Mouse (Mus musculus): ENCODE measurements around the gene Plk5. TPM values are rescaled to one million over a fixed set of nuclear protein-coding genes. Genes with fewer than 3 reads are reported as not detected.

Gene Plk5
- total and polyA plus RNA-seq, 2 experiments from 2014 or later: 7.4 to 12.9 TPM

DNA sequence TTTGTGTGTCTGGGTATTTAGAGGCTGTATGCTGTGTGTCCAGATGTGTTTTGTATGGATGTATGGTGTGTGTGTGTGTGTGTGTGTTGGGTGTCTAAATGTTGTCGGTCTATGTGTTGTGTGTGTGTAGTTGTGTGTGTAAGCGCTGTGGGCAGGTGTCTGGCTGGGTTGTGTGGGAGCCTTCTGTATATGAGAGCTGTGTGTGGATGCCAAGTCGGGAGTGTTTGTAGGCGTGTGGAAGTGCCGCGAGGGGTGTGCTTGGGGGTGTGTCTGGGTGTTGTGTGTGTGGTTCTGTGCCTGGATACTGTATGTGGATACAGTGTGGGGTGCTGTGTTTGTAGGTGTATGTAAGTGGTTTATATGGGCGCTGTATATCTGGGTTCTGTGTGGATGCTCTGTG, 1.1 kb downstream of the Plk5 start:
- 32% methylated on average over 7 of the region's 7 CpGs for WGBS
- Histone ChIP-seq H3K9ac (no peak overlapping the region), H3K4me3 (ENCODE audit: low read depth, low read length) (peak overlapping the region; percentile 40), H3K27ac (ENCODE audit: low read depth, low read length) (no peak overlapping the region), H3K36me3 (ENCODE audit: insufficient read depth) (no peaks in the 10 kb centered on the region), H3K27me3 (ENCODE audit: insufficient read depth, low read length) (peaks cover 49% of the 10 kb centered on the region), H3K4me1 (ENCODE audit: insufficient read depth) (no peaks in the 10 kb centered on the region), H3K4me2 (ENCODE audit: low read depth) (peak overlapping the region; percentile 71), H3K9me3 (ENCODE audit: low read length) (no peaks in the 10 kb centered on the region)
- DNase-seq (no peak), ATAC-seq (peak; percentile 16; the same call in 1 of the 2 replicates)
- TF ChIP-seq CTCF (IDR thresholded peaks at IDR 0.05; ENCODE audit: low read depth): no peak

DNA sequence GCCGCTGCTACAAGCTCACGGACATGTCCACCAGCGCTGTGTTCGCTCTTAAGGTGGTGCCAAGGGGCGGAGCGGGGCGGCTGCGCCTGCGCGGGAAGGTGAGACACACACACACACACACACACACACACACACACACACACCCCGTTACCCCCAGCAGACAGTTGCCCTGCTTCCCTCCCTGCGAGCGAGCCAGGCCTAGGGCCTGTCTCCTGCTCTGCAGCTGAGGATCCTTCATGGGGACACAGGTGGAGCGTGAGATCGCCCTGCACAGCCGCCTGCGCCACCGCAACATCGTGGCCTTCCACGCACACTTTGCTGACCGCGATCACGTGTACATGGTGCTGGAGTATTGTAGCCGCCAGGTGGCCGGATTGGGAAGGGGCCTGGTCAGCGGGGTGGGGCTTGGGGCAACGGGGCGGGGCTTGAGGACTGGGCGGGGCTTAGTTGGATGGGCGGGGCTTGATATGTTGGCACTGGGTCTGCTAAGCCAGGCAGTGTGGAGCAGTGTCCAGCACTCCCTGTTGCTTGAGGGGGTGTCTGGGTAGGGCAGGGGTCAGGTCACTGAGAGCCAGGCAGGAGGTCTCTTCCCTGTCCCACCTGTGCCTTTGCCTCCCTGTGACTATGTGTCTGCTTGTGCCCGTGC, 1.9 kb downstream of the Plk5 start:
- Histone ChIP-seq H3K4me1 (ENCODE audit: insufficient read depth) (no peaks in the 10 kb centered on the region), H3K9ac (peak overlapping the region; percentile 43; the same call in 1 of the 2 replicates), H3K4me3 (ENCODE audit: low read depth, low read length) (peak overlapping the region; percentile 32), H3K9me3 (ENCODE audit: low read length) (no peaks in the 10 kb centered on the region), H3K4me2 (ENCODE audit: low read depth) (peak overlapping the region; percentile 71), H3K36me3 (ENCODE audit: insufficient read depth) (no peaks in the 10 kb centered on the region), H3K27ac (ENCODE audit: low read depth, low read length) (no peak overlapping the region), H3K27me3 (ENCODE audit: insufficient read depth, low read length) (peaks cover 42% of the 10 kb centered on the region)
- 6% methylated on average over 29 of the region's 31 CpGs for WGBS
- peak; percentile 58 for ATAC-seq
- DNase-seq: peak; percentile 63
- peak; percentile 40; the same call in 1 of the 2 replicates for TF ChIP-seq CTCF (IDR thresholded peaks at IDR 0.05; ENCODE audit: low read depth)

DNA sequence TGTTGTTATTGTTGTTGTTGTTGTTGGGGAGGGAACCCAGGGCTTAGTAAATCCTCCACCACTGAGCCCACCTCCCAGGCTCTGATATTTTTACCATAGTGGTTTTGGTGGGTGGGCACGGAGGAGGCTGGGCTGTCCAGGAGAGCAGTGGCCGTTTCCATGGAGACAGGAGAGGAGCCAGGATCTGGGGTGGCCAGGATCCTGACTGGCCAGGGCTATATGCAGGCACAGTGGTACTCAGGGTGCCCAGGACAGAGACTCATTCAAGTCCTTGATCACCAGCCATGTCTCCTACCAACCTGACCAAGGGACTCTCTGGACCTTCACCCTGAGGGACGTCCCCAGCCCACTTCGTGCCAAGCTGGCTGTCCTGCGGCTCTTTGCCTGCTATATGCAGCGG, 7.5 kb downstream of the Plk5 start:
- WGBS: 28% methylated on average over 6 of the region's 6 CpGs
- ATAC-seq: 0 out of 2 replicates have a peak, but pooled peaks have one; percentile 27
- no peak for TF ChIP-seq CTCF (IDR thresholded peaks at IDR 0.05; ENCODE audit: low read depth)

DNA sequence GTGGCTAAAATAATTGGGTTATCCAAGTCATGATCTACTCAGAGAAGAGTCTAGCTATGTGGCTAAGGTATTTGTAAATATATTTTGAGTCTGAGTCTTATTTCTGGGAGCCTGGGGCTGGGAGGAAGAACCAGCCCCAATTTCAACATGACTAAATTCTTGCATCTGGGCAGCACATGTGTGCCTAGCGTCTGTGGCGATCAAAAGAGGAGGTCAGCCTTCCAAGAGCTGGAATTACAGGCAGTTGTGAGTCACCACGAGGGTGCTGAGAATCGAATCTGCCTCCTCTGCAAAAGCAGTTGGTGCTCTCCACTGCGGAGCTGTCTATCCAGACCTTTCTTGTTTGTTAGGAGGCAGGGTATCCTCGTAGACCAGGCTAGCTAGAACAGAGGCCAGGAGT, 9.5 kb downstream of the Plk5 start:
- H3K27me3 ChIP-seq (ENCODE audit: insufficient read depth, low read length): peaks cover 3% of the 10 kb centered on the region; the same call in 1 of the 2 replicates
- TF ChIP-seq CTCF (IDR thresholded peaks at IDR 0.05; ENCODE audit: low read depth): no peak
- H3K36me3 ChIP-seq (ENCODE audit: insufficient read depth): no peaks in the 10 kb centered on the region
- no peak overlapping the region for H3K4me3 ChIP-seq (ENCODE audit: low read depth, low read length)
- DNase-seq (no peak), ATAC-seq (no peak)
- no peak overlapping the region for H3K4me2 ChIP-seq (ENCODE audit: low read depth)
- no peak overlapping the region for H3K27ac ChIP-seq (ENCODE audit: low read depth, low read length)
- WGBS: 73% methylated on average over 6 of the region's 6 CpGs
- no peaks in the 10 kb centered on the region for H3K9me3 ChIP-seq (ENCODE audit: low read length)
- H3K9ac ChIP-seq: no peak overlapping the region
- no peaks in the 10 kb centered on the region for H3K4me1 ChIP-seq (ENCODE audit: insufficient read depth)

More for the DNA sequence above, 7.5 kb downstream of the Plk5 start:
- no peaks in the 10 kb centered on the region for H3K4me1 ChIP-seq (ENCODE audit: insufficient read depth)
- no peaks in the 10 kb centered on the region for H3K9me3 ChIP-seq (ENCODE audit: low read length)
- H3K27me3 ChIP-seq (ENCODE audit: insufficient read depth, low read length): peaks cover 6% of the 10 kb centered on the region
- no peak overlapping the region for H3K9ac ChIP-seq
- H3K36me3 ChIP-seq (ENCODE audit: insufficient read depth): no peaks in the 10 kb centered on the region
- H3K4me2 ChIP-seq (ENCODE audit: low read depth): no peak overlapping the region
- no peak overlapping the region for H3K27ac ChIP-seq (ENCODE audit: low read depth, low read length)
- no peak for DNase-seq
- no peak overlapping the region for H3K4me3 ChIP-seq (ENCODE audit: low read depth, low read length)

DNA sequence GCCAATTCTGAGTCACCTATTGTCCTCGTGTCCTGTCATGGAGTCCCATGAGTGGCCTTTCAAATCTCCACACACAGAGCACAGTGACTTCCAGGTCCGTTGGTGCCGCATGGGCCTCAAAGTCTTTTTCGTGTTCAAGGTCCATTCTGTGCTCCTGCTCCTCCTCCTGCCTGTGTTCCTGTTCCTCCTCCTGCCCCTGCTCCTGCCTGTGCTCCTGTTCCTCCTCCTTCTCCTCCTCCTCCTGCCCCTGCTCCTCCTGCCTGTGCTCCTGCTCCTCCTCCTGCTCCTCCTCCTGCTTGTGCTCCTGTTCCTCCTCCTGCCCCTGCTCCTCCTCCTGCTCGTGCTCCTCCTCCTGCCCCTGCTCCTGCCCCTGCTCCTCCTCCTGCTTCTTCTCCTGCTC, 11.7 kb downstream of the Plk5 start:
- ATAC-seq: no peak
- TF ChIP-seq CTCF (IDR thresholded peaks at IDR 0.05; ENCODE audit: low read depth): no peak
- WGBS: 62% methylated on average over 5 of the region's 5 CpGs

DNA sequence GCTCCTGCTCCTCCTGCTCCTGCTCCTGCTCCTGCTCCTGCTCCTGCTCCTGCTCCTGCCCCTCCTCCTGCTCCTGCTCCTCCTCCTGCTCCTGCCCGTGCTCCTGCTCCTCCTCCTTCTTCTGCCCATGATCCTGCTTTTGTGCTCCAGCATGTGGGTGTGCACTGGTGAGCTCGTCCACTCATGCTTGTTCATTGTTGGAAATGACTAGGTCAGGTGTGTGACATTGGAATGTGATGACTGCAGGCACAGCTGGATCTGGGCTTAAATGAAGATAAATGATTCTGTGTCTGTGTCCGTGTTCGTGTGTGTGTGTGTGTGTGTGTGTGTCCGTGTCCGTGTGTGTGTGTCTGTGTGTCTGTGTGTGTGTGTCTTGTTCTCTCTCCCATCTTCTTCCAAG, 12.1 kb downstream of the Plk5 start:
- no peaks in the 10 kb centered on the region for H3K9me3 ChIP-seq (ENCODE audit: low read length)
- H3K36me3 ChIP-seq (ENCODE audit: insufficient read depth): no peaks in the 10 kb centered on the region
- no peak for TF ChIP-seq CTCF (IDR thresholded peaks at IDR 0.05; ENCODE audit: low read depth)
- ATAC-seq (no peak), DNase-seq (no peak)
- 93% methylated on average over 6 of the region's 6 CpGs for WGBS
- no peak overlapping the region for H3K27ac ChIP-seq (ENCODE audit: low read depth, low read length)
- peaks cover 3% of the 10 kb centered on the region; the same call in 1 of the 2 replicates for H3K27me3 ChIP-seq (ENCODE audit: insufficient read depth, low read length)
- H3K9ac ChIP-seq: no peak overlapping the region
- H3K4me2 ChIP-seq (ENCODE audit: low read depth): no peak overlapping the region
- H3K4me3 ChIP-seq (ENCODE audit: low read depth, low read length): no peak overlapping the region
- H3K4me1 ChIP-seq (ENCODE audit: insufficient read depth): no peaks in the 10 kb centered on the region

More for the DNA sequence above, 11.7 kb downstream of the Plk5 start:
- no peak for DNase-seq
- Histone ChIP-seq H3K27ac (ENCODE audit: low read depth, low read length) (no peak overlapping the region), H3K4me3 (ENCODE audit: low read depth, low read length) (no peak overlapping the region), H3K4me1 (ENCODE audit: insufficient read depth) (no peaks in the 10 kb centered on the region), H3K27me3 (ENCODE audit: insufficient read depth, low read length) (peaks cover 3% of the 10 kb centered on the region; the same call in 1 of the 2 replicates), H3K9me3 (ENCODE audit: low read length) (no peaks in the 10 kb centered on the region), H3K9ac (no peak overlapping the region), H3K4me2 (ENCODE audit: low read depth) (no peak overlapping the region), H3K36me3 (ENCODE audit: insufficient read depth) (no peaks in the 10 kb centered on the region)

DNA sequence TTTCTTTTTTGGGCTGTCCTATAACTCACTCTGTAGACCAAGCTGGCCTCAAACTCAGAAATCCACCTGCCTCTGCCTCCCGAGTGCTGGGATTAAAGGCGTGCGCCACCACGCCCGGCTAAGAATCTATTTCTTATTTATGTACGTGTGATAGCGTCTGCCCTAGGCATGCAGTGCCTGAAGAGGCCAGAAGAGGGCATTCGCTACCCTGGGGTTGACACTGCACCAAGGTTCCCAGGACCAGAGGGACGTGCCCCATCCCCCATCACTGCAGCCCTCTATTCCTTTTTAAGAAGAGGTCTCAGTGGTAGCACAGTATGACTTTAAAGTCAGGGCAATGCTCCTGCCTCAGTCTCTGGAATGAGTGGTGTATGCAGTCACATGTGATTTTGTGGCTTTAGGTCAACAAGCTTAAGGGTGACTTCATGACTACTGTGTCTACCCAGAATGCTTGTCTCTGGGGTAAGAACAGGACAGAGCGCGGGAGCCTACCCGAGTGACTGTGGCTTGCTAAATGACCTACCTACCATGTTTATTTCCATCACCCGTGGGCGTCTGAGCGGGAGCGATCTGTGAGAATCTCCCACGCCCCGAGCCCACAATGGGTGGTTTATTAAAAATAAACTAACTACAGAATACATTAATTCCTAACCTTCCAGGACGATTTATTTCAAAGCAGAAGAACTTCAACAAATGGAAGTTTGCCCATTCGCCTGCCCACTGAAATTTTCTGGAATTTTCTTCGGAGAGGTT, 13.9 kb downstream of the Plk5 start:
- peak; percentile 6; the same call in 1 of the 2 replicates for TF ChIP-seq CTCF (IDR thresholded peaks at IDR 0.05; ENCODE audit: low read depth)
- Histone ChIP-seq H3K4me1 (ENCODE audit: insufficient read depth) (no peaks in the 10 kb centered on the region), H3K4me3 (ENCODE audit: low read depth, low read length) (no peak overlapping the region), H3K27ac (ENCODE audit: low read depth, low read length) (no peak overlapping the region), H3K36me3 (ENCODE audit: insufficient read depth) (no peaks in the 10 kb centered on the region), H3K9me3 (ENCODE audit: low read length) (no peaks in the 10 kb centered on the region), H3K27me3 (ENCODE audit: insufficient read depth, low read length) (no peaks in the 10 kb centered on the region), H3K4me2 (ENCODE audit: low read depth) (no peak overlapping the region), H3K9ac (no peak overlapping the region)
- no peak for DNase-seq
- ATAC-seq: no peak
- 84% methylated on average over 21 of the region's 21 CpGs for WGBS

All from forebrain, postnatal 0 days (tissue).